Mouse (Mus musculus): Measurements from ENCODE around the gene Rnf157.

DNA sequence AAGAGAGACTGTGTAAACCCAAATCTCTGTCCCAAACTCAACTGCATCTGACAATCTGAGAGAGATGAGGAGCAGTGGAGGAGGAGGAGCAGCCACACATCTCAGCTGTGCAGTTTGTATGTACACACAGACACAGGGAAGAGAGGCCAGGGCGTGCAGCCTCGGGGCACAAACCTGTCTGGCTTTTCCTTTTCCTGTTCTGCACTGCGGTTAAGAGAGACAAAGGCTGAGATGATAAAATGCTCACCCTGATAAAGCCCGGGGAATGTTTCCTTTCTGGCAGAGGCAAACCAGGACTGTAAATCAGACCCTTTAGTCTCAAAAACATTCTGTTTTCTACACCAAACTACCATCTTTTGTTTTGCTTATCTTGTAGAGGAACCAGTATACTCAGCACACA lies 12.3 kb downstream of the Rnf157 start:
- TF ChIP-seq CTCF (IDR thresholded peaks at IDR 0.05; ENCODE audit: borderline replicate concordance, insufficient read depth, low read length): no peak
- no peak for TF ChIP-seq POLR2A (IDR thresholded peaks at IDR 0.05; ENCODE audit: low read depth, low read length)
